Mouse (Mus musculus): ENCODE measurements around the gene Gemin4. TPM values are rescaled to one million over a fixed set of nuclear protein-coding genes. Genes with fewer than 3 reads are reported as not detected.

Gene Gemin4
- total and polyA plus RNA-seq, 3 experiments, result 41.3 to 51.6 (median 46.5) TPM

Other genes starting within 250 kb of the Gemin4 start
- 0.76 TPM in 1 of 2 replicates, not detected in the other for gene 1700016K19Rik, start 217.8 kb downstream of the Gemin4 start, total RNA-seq (2012; rRNA removed)
- not detected in 2 replicates for gene 1700016K19Rik, start 217.8 kb downstream of the Gemin4 start, total RNA-seq (2014; rRNA removed)
- 0.53 TPM in 1 of 2 replicates, not detected in the other for gene 1700016K19Rik, start 217.8 kb downstream of the Gemin4 start, polyA plus RNA-seq (2012; ENCODE audit: insufficient read length, low read depth)
- gene Rflnb, start 189.9 kb downstream of the Gemin4 start, total RNA-seq (2012; rRNA removed), result 0.80 and 0.85 TPM in 2 replicates
- gene Rflnb, start 189.9 kb downstream of the Gemin4 start, total RNA-seq (2014; rRNA removed), result 0.19 and 0.26 TPM in 2 replicates
- gene Rflnb, start 189.9 kb downstream of the Gemin4 start, polyA plus RNA-seq (2012; ENCODE audit: insufficient read length, low read depth), result 0.31 and 0.69 TPM in 2 replicates
- 56.1 and 63.4 TPM in 2 replicates for gene Vps53, start 38.0 kb downstream of the Gemin4 start, total RNA-seq (2012; rRNA removed)
- gene Vps53, start 38.0 kb downstream of the Gemin4 start, total RNA-seq (2014; rRNA removed), result 55.1 and 62.2 TPM in 2 replicates
- 68.8 and 70.7 TPM in 2 replicates for gene Vps53, start 38.0 kb downstream of the Gemin4 start, polyA plus RNA-seq (2012; ENCODE audit: insufficient read length, low read depth)
- 10.2 and 12.3 TPM in 2 replicates for gene Fam57a, start 38.0 kb downstream of the Gemin4 start, total RNA-seq (2012; rRNA removed)
- 5.8 and 7.0 TPM in 2 replicates for gene Fam57a, start 38.0 kb downstream of the Gemin4 start, total RNA-seq (2014; rRNA removed)
- gene Fam57a, start 38.0 kb downstream of the Gemin4 start, polyA plus RNA-seq (2012; ENCODE audit: insufficient read length, low read depth), result 3.4 and 3.9 TPM in 2 replicates
- 0.97 and 1.6 TPM in 2 replicates for gene Dbil5, start 56 bp downstream of the Gemin4 start, total RNA-seq (2012; rRNA removed)
- gene Dbil5, start 56 bp downstream of the Gemin4 start, total RNA-seq (2014; rRNA removed), result 1.3 and 1.4 TPM in 2 replicates
- 1.5 TPM in 1 of 2 replicates, not detected in the other for gene Dbil5, start 56 bp downstream of the Gemin4 start, polyA plus RNA-seq (2012; ENCODE audit: insufficient read length, low read depth)
- gene Mrm3, start 26.1 kb upstream of the Gemin4 start, total RNA-seq (2012; rRNA removed), result 40.2 and 52.0 TPM in 2 replicates
- 35.1 and 40.6 TPM in 2 replicates for gene Mrm3, start 26.1 kb upstream of the Gemin4 start, total RNA-seq (2014; rRNA removed)
- gene Mrm3, start 26.1 kb upstream of the Gemin4 start, polyA plus RNA-seq (2012; ENCODE audit: insufficient read length, low read depth), result 41.2 and 41.6 TPM in 2 replicates
- gene Glod4, start 26.1 kb upstream of the Gemin4 start, total RNA-seq (2012; rRNA removed), result 189 and 190 TPM in 2 replicates
- gene Glod4, start 26.1 kb upstream of the Gemin4 start, total RNA-seq (2014; rRNA removed), result 161 and 186 TPM in 2 replicates
- 121 and 158 TPM in 2 replicates for gene Glod4, start 26.1 kb upstream of the Gemin4 start, polyA plus RNA-seq (2012; ENCODE audit: insufficient read length, low read depth)
- gene Nxn, start 181.5 kb upstream of the Gemin4 start, total RNA-seq (2012; rRNA removed), result 16.5 and 19.2 TPM in 2 replicates
- 12.9 and 15.3 TPM in 2 replicates for gene Nxn, start 181.5 kb upstream of the Gemin4 start, total RNA-seq (2014; rRNA removed)
- gene Nxn, start 181.5 kb upstream of the Gemin4 start, polyA plus RNA-seq (2012; ENCODE audit: insufficient read length, low read depth), result 24.8 and 25.0 TPM in 2 replicates
- 53.8 and 65.2 TPM in 2 replicates for gene Timm22, start 189.3 kb upstream of the Gemin4 start, total RNA-seq (2012; rRNA removed)
- gene Timm22, start 189.3 kb upstream of the Gemin4 start, total RNA-seq (2014; rRNA removed), result 81.4 and 81.5 TPM in 2 replicates
- gene Timm22, start 189.3 kb upstream of the Gemin4 start, polyA plus RNA-seq (2012; ENCODE audit: insufficient read length, low read depth), result 44.6 and 62.5 TPM in 2 replicates

Measured in CH12.LX (cell line).